Mouse (Mus musculus) megakaryocyte, embryonic 14.5 days (primary cell): ENCODE measurements at regions not wholly inside any gene's neighbourhood (a gene's known extent, or its start where the extent isn't known, plus 50 kb on each side); places are given as distances from the start of the nearest gene placed in this dataset.

Experiments used
- H3K27me3 ChIP-seq: replicated peaks from 2 replicates; pipeline ENCODE3; 2012; ENCODE audit warnings: inconsistent platforms
- H3K36me3 ChIP-seq: replicated peaks from 2 replicates; pipeline ENCODE3; 2012; ENCODE audit warnings: low read length, inconsistent platforms, mixed read lengths
- H3K4me1 ChIP-seq: 2 replicates; pipeline ENCODE4 v1.6.1; 2012; ENCODE audit warnings: inconsistent platforms
- H3K4me3 ChIP-seq: replicated peaks from 2 replicates; pipeline ENCODE3; 2012; ENCODE audit warnings: moderate library complexity, mild to moderate bottlenecking, inconsistent platforms
- H3K9me3 ChIP-seq: 2 replicates; pipeline ENCODE4 v1.6.1; 2012; ENCODE audit warnings: inconsistent platforms
- FLI1 ChIP-seq: IDR thresholded peaks from 2 replicates; pipeline ENCODE4 v1.6.1; 2012; ENCODE audit warnings: low read length, inconsistent platforms, mixed read lengths
- GATA1 ChIP-seq: IDR thresholded peaks from 3 replicates; pipeline ENCODE4 v1.6.1; 2012; ENCODE audit warnings: mixed read lengths, low read length, inconsistent platforms, borderline replicate concordance

- Histone ChIP-seq H3K4me1 (no peaks in the 10 kb centered on the region), H3K4me3 (no peak overlapping the region), H3K27me3 (no peaks in the 10 kb centered on the region), H3K36me3 (no peaks in the 10 kb centered on the region), H3K9me3 (peaks cover 8% of the 10 kb centered on the region)
- TF ChIP-seq GATA1: no peak
- no peak for TF ChIP-seq FLI1
These were observed 77.8 kb upstream of the Epha4 start for GRCm38 (mm10) chr1:77592649-77593048.

- H3K4me3 ChIP-seq: no peak overlapping the region
- H3K36me3 ChIP-seq: no peaks in the 10 kb centered on the region
- peaks cover 8% of the 10 kb centered on the region for H3K9me3 ChIP-seq
- no peak for TF ChIP-seq FLI1
- TF ChIP-seq GATA1: no peak
- no peaks in the 10 kb centered on the region for H3K27me3 ChIP-seq
- no peaks in the 10 kb centered on the region for H3K4me1 ChIP-seq
These were observed 77.4 kb upstream of the Epha4 start for GRCm38 (mm10) chr1:77592248-77592647.

- TF ChIP-seq GATA1: no peak
- no peaks in the 10 kb centered on the region for H3K27me3 ChIP-seq
- H3K4me1 ChIP-seq: no peaks in the 10 kb centered on the region
- H3K36me3 ChIP-seq: no peaks in the 10 kb centered on the region
- H3K9me3 ChIP-seq: peaks cover 12% of the 10 kb centered on the region
- H3K4me3 ChIP-seq: no peak overlapping the region
These were observed 74.5 kb upstream of the Epha4 start for GRCm38 (mm10) chr1:77589423-77589822.

- TF ChIP-seq FLI1 (no peak), GATA1 (no peak)
- H3K4me1 ChIP-seq: no peaks in the 10 kb centered on the region
- H3K27me3 ChIP-seq: no peaks in the 10 kb centered on the region
- no peak overlapping the region for H3K4me3 ChIP-seq
- H3K36me3 ChIP-seq: no peaks in the 10 kb centered on the region
- peaks cover 11% of the 10 kb centered on the region for H3K9me3 ChIP-seq
These were observed 70.6 kb upstream of the Epha4 start for GRCm38 (mm10) chr1:77585520-77585919.

GRCm38 (mm10) chr1:77568081-77568480, 53.2 kb upstream of the Epha4 start:
- Histone ChIP-seq H3K27me3 (no peaks in the 10 kb centered on the region), H3K9me3 (peaks cover 10% of the 10 kb centered on the region), H3K4me3 (no peak overlapping the region), H3K4me1 (no peaks in the 10 kb centered on the region), H3K36me3 (no peaks in the 10 kb centered on the region)
- TF ChIP-seq GATA1 (no peak), FLI1 (no peak)

GRCm38 (mm10) chr1:77567657-77568056, 52.8 kb upstream of the Epha4 start:
- no peaks in the 10 kb centered on the region for H3K36me3 ChIP-seq
- no peak for TF ChIP-seq FLI1
- TF ChIP-seq GATA1: no peak
- H3K27me3 ChIP-seq: no peaks in the 10 kb centered on the region
- H3K9me3 ChIP-seq: peaks cover 10% of the 10 kb centered on the region
- H3K4me1 ChIP-seq: no peaks in the 10 kb centered on the region
- no peak overlapping the region for H3K4me3 ChIP-seq
